ENCODE assay signal across 8 mouse cellular contexts in genomic region chr14:32076896-32077575, GRCm38 (mm10). TPM values are rescaled to one million over a fixed set of nuclear protein-coding genes. Genes with fewer than 3 reads are reported as not detected.
DNase-seq lines count a peak whose midpoint lies in the region; ATAC-seq and TF ChIP-seq lines count a peak whose summit lies in the region.

No protein-coding gene starts in this region.

- H3K27ac ChIP-seq in heart, adult 2 months, result no peak overlapping the region
- H3K27ac ChIP-seq in heart, embryonic 11.5 days (ENCODE audit: low read depth, low read length), result no peak overlapping the region
- no peak overlapping the region for H3K27ac ChIP-seq in forebrain, embryonic 12.5 days
- H3K27ac ChIP-seq in hindbrain, embryonic 14.5 days, result no peak overlapping the region
- no peak overlapping the region for H3K27ac ChIP-seq in midbrain, embryonic 10.5 days (replicated peaks)

- no peak overlapping the region for H3K4me2 ChIP-seq in heart, embryonic 11.5 days
- H3K4me2 ChIP-seq in forebrain, embryonic 12.5 days, result no peak overlapping the region
- H3K4me2 ChIP-seq in hindbrain, embryonic 14.5 days (replicated peaks), result no peak overlapping the region

- no peaks in the 10 kb centered on the region for H3K27me3 ChIP-seq in heart, adult 2 months (ENCODE audit: control insufficient read depth, insufficient read depth, low read length)
- no peaks in the 10 kb centered on the region for H3K27me3 ChIP-seq in heart, embryonic 11.5 days (ENCODE audit: control insufficient read depth, insufficient read depth, low read length)
- 0 out of 2 replicates have a peak, but pooled peaks cover 3% of the 10 kb centered on the region for H3K27me3 ChIP-seq in forebrain, embryonic 12.5 days
- no peaks in the 10 kb centered on the region for H3K27me3 ChIP-seq in hindbrain, embryonic 14.5 days (ENCODE audit: control insufficient read depth, insufficient read depth, low read length)
- H3K27me3 ChIP-seq in midbrain, embryonic 10.5 days (ENCODE audit: low read depth, poor library complexity, severe bottlenecking), result no peaks in the 10 kb centered on the region

- intact Hi-C loops in heart, adult 2 months (cut with DNase I), result loop anchor here (1.0 to 2.0 kb wide), 5 partner anchors 20 to 420 kb away; no protein-coding TSS in a partner anchor
- intact Hi-C loops in left cerebral cortex, postnatal 10 days (cut with DNase I), result loop anchor here (5.0 kb wide), 3 partner anchors 120 to 420 kb away; no protein-coding TSS in a partner anchor

- no peak overlapping the region for H3K9ac ChIP-seq in heart, adult 2 months (ENCODE audit: low read depth, low read length)
- H3K9ac ChIP-seq in heart, embryonic 11.5 days (ENCODE audit: low read depth, low read length), result no peak overlapping the region
- no peak overlapping the region for H3K9ac ChIP-seq in forebrain, embryonic 12.5 days
- no peak overlapping the region for H3K9ac ChIP-seq in hindbrain, embryonic 14.5 days

- TF ChIP-seq EP300 in heart, adult 2 months (IDR thresholded peaks at IDR 0.05; ENCODE audit: insufficient read depth, low read depth, low read length), result peak; percentile 95

- peak; percentile 66 to 84 for DNase-seq in heart, adult 2 months
- peak; percentile 70 for DNase-seq in c-Kit-positive CD71-positive TER-119-positive erythroid progenitor cells, embryonic 14.5 days (ENCODE audit: low spot score)
- DNase-seq in hindbrain, embryonic 14.5 days (ENCODE audit: low spot score), result peak; percentile 88
- DNase-seq in left cerebral cortex, postnatal 10 days (ENCODE audit: extremely low spot score in 1 of 2, low spot score in 2 of 2), result peak; percentile 51 to 61
- peak; percentile 74 for DNase-seq in midbrain, embryonic 10.5 days (ENCODE audit: low spot score)
- peak; percentile 75 for DNase-seq in skeletal muscle tissue, adult 2 months (ENCODE audit: low read depth, low spot score)

- peak; percentile 98 for TF ChIP-seq CTCF in heart, adult 2 months (IDR thresholded peaks at IDR 0.05)

- H3K79me2 ChIP-seq in heart, adult 2 months (replicated peaks; ENCODE audit: control insufficient read depth, insufficient read depth, low read length), result no peaks in the 10 kb centered on the region

- H3K36me3 ChIP-seq in heart, adult 2 months (ENCODE audit: control insufficient read depth, insufficient read depth, low read length), result no peaks in the 10 kb centered on the region
- H3K36me3 ChIP-seq in heart, embryonic 11.5 days (ENCODE audit: control insufficient read depth, insufficient read depth, low read length), result peaks cover 6% of the 10 kb centered on the region; the same call in 1 of the 2 replicates
- H3K36me3 ChIP-seq in forebrain, embryonic 12.5 days (replicated peaks), result peaks cover 17% of the 10 kb centered on the region
- H3K36me3 ChIP-seq in hindbrain, embryonic 14.5 days (replicated peaks; ENCODE audit: control insufficient read depth, insufficient read depth), result peaks cover 20% of the 10 kb centered on the region
- peaks cover 30% of the 10 kb centered on the region for H3K36me3 ChIP-seq in midbrain, embryonic 10.5 days

- TF ChIP-seq POLR2A in heart, adult 2 months (IDR thresholded peaks at IDR 0.05; ENCODE audit: insufficient read depth, low read depth, low read length), result no peak

- H3K4me1 ChIP-seq in heart, adult 2 months (ENCODE audit: control insufficient read depth, insufficient read depth, low read length), result peaks cover 12% of the 10 kb centered on the region
- H3K4me1 ChIP-seq in heart, embryonic 11.5 days (ENCODE audit: control insufficient read depth, insufficient read depth, low read length), result peaks cover 14% of the 10 kb centered on the region
- no peaks in the 10 kb centered on the region for H3K4me1 ChIP-seq in forebrain, embryonic 12.5 days
- H3K4me1 ChIP-seq in hindbrain, embryonic 14.5 days (replicated peaks; ENCODE audit: control insufficient read depth, insufficient read depth, low read length), result no peaks in the 10 kb centered on the region
- H3K4me1 ChIP-seq in midbrain, embryonic 10.5 days, result peaks cover 11% of the 10 kb centered on the region; the same call in 1 of the 2 replicates

- no peak overlapping the region for H3K4me3 ChIP-seq in heart, adult 2 months
- H3K4me3 ChIP-seq in heart, embryonic 11.5 days (ENCODE audit: low read depth, low read length), result no peak overlapping the region
- H3K4me3 ChIP-seq in forebrain, embryonic 12.5 days (replicated peaks), result no peak overlapping the region
- no peak overlapping the region for H3K4me3 ChIP-seq in hindbrain, embryonic 14.5 days (replicated peaks; ENCODE audit: low read length)
- H3K4me3 ChIP-seq in midbrain, embryonic 10.5 days, result no peak overlapping the region

- no peaks in the 10 kb centered on the region for H3K9me3 ChIP-seq in heart, embryonic 11.5 days (replicated peaks; ENCODE audit: control insufficient read depth, low read length)
- H3K9me3 ChIP-seq in forebrain, embryonic 12.5 days, result no peaks in the 10 kb centered on the region
- no peaks in the 10 kb centered on the region for H3K9me3 ChIP-seq in hindbrain, embryonic 14.5 days (ENCODE audit: control insufficient read depth, low read length)
- H3K9me3 ChIP-seq in midbrain, embryonic 10.5 days (replicated peaks), result no peaks in the 10 kb centered on the region

- no peak for ATAC-seq in heart, embryonic 11.5 days (replicated peaks; ENCODE audit: insufficient number of reproducible peaks, low FRiP score, low TSS enrichment)
- ATAC-seq in forebrain, embryonic 12.5 days (ENCODE audit: low FRiP score), result 0 out of 2 replicates have a peak, but pooled peaks have one; percentile 39
- ATAC-seq in hindbrain, embryonic 14.5 days (ENCODE audit: low FRiP score), result peak; percentile 60; the same call in 1 of the 2 replicates

- 37% methylated on average over 8 of the region's 8 CpGs for WGBS in heart, adult 2 months
- WGBS in heart, embryonic 11.5 days (ENCODE audit: insufficient replicate concordance), result 46% methylated on average over 8 of the region's 8 CpGs
- WGBS in forebrain, embryonic 12.5 days, result 54% methylated on average over 8 of the region's 8 CpGs
- WGBS in hindbrain, embryonic 14.5 days, result 50% methylated on average over 8 of the region's 8 CpGs
- 51% methylated on average over 8 of the region's 8 CpGs for WGBS in midbrain, embryonic 10.5 days

RNA-seq across cellular contexts. Expression of gene Oxnad1, which starts 8.1 kb away (rescaled TPM):
- total RNA-seq in heart, adult 2 months (2021), result 10 to 100 TPM; 49.5 to 54.9 TPM
- 53.9 and 92.7 TPM in 2 replicates for polyA plus RNA-seq in heart, adult 2 months (2012; rRNA removed)
- 25.6 and 31.9 TPM in 2 replicates for polyA plus RNA-seq in heart, embryonic 11.5 days (2014; fragmentation: Nextera tagmentation; extraction: Ambion mirVana)
- 19.0 and 23.4 TPM in 2 replicates for polyA plus RNA-seq in forebrain, embryonic 12.5 days (2016; fragmentation: Nextera tagmentation; extraction: Ambion mirVana)
- 17.4 and 18.3 TPM in 2 replicates for polyA plus RNA-seq in hindbrain, embryonic 14.5 days (2014; fragmentation: Nextera tagmentation; extraction: Ambion mirVana)
- 10 to 100 TPM; 13.0 to 17.9 TPM for total RNA-seq in left cerebral cortex, postnatal 10 days (2021)
- 19.7 and 26.7 TPM in 2 replicates for polyA plus RNA-seq in midbrain, embryonic 10.5 days (2016; fragmentation: Nextera tagmentation; extraction: Ambion mirVana)

RNA-seq across cellular contexts. Expression of gene Dph3, which starts 8.5 kb away (rescaled TPM):
- total RNA-seq in heart, adult 2 months (2021), result 10 to 100 TPM; 81.7 to 99.2 TPM
- 40.2 and 63.3 TPM in 2 replicates for polyA plus RNA-seq in heart, adult 2 months (2012; rRNA removed)
- polyA plus RNA-seq in heart, embryonic 11.5 days (2014; fragmentation: Nextera tagmentation; extraction: Ambion mirVana), result 94.3 and 99.3 TPM in 2 replicates
- 86.9 and 90.4 TPM in 2 replicates for polyA plus RNA-seq in forebrain, embryonic 12.5 days (2016; fragmentation: Nextera tagmentation; extraction: Ambion mirVana)
- 71.3 and 74.9 TPM in 2 replicates for polyA plus RNA-seq in hindbrain, embryonic 14.5 days (2014; fragmentation: Nextera tagmentation; extraction: Ambion mirVana)
- 10 to 100 TPM; 36.4 to 40.6 TPM for total RNA-seq in left cerebral cortex, postnatal 10 days (2021)
- 92.1 and 104 TPM in 2 replicates for polyA plus RNA-seq in midbrain, embryonic 10.5 days (2016; fragmentation: Nextera tagmentation; extraction: Ambion mirVana)

RNA-seq across cellular contexts. Expression of gene Galnt15, which starts 48.2 kb away (rescaled TPM):
- 10 to 100 TPM; 10.1 to 18.1 TPM for total RNA-seq in heart, adult 2 months (2021)
- 11.2 and 14.6 TPM in 2 replicates for polyA plus RNA-seq in heart, adult 2 months (2012; rRNA removed)
- polyA plus RNA-seq in heart, embryonic 11.5 days (2014; fragmentation: Nextera tagmentation; extraction: Ambion mirVana), result 0.15 and 0.19 TPM in 2 replicates
- 0.14 and 0.18 TPM in 2 replicates for polyA plus RNA-seq in forebrain, embryonic 12.5 days (2016; fragmentation: Nextera tagmentation; extraction: Ambion mirVana)
- 0.47 and 0.51 TPM in 2 replicates for polyA plus RNA-seq in hindbrain, embryonic 14.5 days (2014; fragmentation: Nextera tagmentation; extraction: Ambion mirVana)
- total RNA-seq in left cerebral cortex, postnatal 10 days (2021), result 1 to 10 TPM in 1 of 2 experiments, under 1 TPM in 1; 0.75 to 1.6 TPM
- polyA plus RNA-seq in midbrain, embryonic 10.5 days (2016; fragmentation: Nextera tagmentation; extraction: Ambion mirVana), result 0.10 and 0.11 TPM in 2 replicates
